Mouse (Mus musculus) forelimb bud, embryonic 11.5 days (tissue): Measurements from ENCODE around the gene Itgb2l.
"Not testable (repeated sequence)": the region's sequence is repeated elsewhere in the genome, so short reads cannot be mapped to it uniquely, and the experiment has no call there.

Experiments used
- DNase-seq: peaks from one replicate; pipeline ENCODE4 v3.0.0-alpha.2; 2012; ENCODE audit warnings: low read depth, low spot score

The Itgb2l gene

GRCm38 (mm10) chr16:96443468-96443867 lies at the start of gene Itgb2l:
Gene Itgb2l (minus strand): TSS chr16:96443619.
- DNase-seq = no peak

DNA sequence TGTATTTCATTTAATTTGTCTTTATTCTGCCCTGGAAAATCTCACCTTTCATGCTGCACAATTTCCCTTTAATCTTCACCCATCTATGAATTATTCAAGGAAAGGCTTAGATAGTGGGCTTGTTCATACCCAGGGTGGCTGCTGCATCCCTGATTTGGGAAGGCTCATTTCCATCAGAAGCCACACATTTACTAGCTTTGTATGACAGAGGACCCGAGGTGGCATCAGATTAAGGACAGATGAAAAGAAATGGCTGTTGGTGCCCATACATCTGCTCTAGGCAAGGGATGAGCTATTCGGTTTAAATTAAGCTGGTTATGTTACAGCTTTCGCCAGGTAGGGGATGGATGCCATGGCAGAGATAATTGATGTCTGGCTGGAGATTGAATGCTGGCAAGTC lies 48.1 kb upstream of the Itgb2l start:
- DNase-seq = no peak

DNA sequence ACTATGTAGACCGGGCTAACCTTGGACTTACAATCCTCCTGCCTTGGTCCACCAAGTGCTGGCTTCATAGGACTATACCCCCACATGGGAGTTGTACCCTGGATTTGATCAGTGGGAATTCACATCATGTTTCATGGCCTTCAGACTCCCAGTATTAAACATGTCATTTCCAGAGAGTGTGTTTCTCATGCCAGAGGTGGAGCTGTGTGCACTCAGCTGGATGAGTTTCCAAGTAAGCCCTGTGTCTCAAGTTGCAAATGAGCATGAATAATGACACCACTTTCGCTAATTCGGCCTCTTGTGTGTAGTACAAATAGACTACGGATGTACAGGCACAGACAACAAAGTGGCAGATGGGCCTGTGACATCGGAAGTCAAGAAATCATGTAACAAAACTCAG lies 44.6 kb upstream of the Itgb2l start:
- no peak for DNase-seq

DNA sequence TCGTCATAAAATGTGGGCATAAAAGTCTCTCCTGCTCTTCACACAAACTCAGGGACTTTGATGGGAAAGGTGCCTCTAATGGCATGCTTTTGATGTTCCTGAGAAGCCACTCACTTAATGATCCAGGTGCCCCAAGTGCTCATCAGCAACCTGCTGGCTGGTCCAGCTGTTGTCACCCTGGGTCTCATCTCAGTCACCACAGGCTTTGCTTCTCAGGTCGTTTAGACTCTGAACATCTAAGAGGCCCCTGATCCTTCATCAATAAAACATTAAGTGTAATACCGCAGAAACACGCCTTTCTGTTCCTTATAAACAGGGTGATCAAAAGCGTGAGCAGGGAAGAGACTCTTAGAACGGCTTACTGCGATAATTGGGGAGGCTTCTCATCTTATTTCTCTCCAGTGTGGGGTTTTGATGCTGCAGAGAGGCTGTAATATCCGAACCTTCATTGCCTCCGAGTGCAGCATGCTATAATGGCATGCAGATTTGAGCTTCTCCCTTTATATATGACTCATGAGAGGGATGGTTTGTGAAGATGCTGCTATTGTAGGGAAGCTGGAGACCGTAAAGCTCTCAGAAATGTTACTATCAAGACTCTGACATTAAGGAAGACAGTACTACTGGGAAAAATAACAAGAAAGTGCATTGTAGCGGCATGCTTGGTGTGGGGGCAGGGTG lies 43.7 kb upstream of the Itgb2l start:
- no peak for DNase-seq

DNA sequence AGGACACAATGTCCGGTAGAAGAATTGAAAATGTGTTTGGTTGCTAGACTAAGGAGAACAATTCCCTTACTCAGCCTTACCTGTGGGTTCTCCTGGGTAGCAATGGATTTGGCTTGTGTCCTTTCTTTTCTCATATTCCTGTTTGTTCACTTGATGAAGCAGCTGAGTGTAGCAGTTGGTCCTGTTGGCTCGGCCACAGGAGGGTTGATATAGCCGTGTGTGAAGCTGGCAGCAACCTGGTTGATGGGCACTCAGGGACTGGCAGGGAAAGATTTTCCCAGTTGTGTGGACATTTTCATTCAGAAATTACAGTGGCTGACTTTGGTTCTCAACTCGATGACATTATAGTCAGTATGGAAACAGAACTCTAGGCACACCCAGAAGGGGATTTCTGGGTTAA lies 38.4 kb upstream of the Itgb2l start:
- DNase-seq = no peak

DNA sequence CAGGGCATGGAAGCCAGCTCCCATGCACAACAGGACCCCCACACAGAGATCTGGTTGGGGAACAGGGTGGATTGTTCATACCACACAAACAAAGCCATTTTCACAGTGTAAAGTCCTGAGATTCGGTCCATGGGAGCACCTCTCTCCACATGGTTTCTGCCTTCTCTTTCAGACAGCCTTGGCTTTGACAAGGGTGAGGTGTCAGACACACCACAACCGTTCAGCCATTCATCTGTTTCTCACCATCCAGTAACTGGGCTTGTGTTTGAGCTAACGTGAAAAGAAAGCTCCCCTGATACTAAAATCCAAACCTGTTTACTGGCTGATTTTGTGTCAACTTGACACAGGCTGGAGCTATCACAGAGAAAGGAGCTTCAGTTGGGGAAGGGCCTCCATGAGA lies 30.8 kb upstream of the Itgb2l start:
- DNase-seq = no peak

- no peak for DNase-seq
Observed at GRCm38 (mm10) chr16:96472816-96473215, 29.4 kb upstream of the Itgb2l start.

- DNase-seq = no peak
Observed at GRCm38 (mm10) chr16:96472361-96472760, 28.9 kb upstream of the Itgb2l start.

GRCm38 (mm10) chr16:96469640-96470039 lies 26.2 kb upstream of the Itgb2l start:
- DNase-seq = no peak

DNA sequence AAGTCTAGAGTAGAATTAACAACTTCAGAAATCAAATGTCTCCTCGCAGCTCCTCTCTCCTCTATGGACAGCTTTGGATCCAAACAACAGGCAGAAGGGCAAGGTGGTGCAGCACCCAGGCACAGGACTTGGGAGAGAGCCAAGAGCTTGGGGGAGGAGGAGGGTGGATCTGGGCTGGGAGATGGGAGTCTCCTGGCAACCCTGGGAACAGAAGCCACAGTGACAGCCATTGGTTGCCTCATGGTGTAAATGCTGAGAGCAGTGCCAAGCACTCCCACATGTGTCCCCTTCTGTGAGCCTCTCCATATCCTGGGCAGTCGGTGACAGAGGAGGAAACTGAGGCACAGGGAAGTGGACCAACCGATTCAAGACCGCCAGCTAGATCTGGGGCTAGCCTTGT lies 25.3 kb upstream of the Itgb2l start:
- DNase-seq = no peak

GRCm38 (mm10) chr16:96468011-96468410 lies 24.6 kb upstream of the Itgb2l start:
- no peak for DNase-seq

- peak; percentile 84 for DNase-seq
Observed at GRCm38 (mm10) chr16:96467445-96467844, 24.0 kb upstream of the Itgb2l start, which contains the start of gene Pcp4. Gene Pcp4 (plus strand): TSS chr16:96467606.

DNA sequence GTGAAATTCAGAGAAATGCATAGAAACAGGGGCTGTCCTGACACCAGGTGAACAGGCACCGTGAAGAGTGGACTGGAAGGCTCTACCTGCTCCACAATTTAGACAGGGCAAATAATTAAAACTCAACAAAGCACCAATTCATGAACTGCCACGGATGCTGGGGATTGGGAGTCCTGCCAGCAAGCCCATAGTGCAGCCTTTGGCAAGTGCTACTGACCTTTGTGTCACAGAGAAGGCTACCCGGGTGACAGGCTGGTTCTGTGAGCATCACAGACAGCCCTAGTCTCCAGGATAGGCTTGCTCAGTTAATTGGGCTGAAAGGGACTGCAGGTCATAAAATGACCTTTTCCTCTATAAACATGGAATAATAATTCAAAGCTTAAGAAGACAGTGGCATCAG lies 17.4 kb upstream of the Itgb2l start:
- DNase-seq = no peak

DNA sequence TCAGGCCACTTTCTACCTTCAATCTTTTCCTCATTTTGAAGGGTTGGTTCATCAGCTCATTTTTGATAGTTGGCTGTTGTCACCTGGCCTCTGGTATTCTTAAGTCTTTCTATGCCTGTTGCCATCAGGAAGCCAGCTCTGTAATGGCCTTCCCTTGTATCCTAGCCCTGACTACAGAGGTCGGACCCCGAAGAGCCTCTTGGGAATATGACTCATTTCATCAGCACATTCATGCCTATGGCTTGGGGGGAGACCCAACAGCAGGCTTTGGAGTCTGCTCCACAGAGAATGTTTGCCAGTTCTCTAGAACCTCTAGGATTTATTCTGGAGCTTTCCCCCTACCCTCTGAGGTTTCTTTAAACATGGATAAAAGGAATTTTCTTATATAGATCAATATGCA lies 15.9 kb upstream of the Itgb2l start:
- no peak for DNase-seq

DNA sequence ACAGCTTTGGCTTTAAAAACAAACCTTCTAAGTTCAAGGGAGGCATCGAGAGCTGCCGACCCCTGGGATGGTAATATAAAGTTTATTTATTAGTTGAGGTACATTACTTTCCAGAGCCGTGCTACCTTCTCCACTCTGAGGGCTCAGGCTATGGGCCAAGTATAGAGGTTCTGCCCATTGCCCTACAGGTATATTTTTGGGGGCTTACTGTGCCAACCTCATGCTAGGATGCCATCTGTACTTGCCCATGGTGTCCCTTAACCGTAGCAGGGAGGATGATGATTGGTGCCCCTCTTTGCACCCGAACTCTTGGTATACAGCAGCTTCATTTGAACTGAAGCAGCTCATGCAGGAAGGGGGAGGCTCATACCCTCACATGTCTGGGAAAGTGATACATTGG lies 14.2 kb upstream of the Itgb2l start:
- no peak for DNase-seq

- DNase-seq = no peak
Observed at GRCm38 (mm10) chr16:96454086-96454485, 10.7 kb upstream of the Itgb2l start.

GRCm38 (mm10) chr16:96450871-96451270 lies 7.5 kb upstream of the Itgb2l start:
- DNase-seq = not testable (repeated sequence)

DNA sequence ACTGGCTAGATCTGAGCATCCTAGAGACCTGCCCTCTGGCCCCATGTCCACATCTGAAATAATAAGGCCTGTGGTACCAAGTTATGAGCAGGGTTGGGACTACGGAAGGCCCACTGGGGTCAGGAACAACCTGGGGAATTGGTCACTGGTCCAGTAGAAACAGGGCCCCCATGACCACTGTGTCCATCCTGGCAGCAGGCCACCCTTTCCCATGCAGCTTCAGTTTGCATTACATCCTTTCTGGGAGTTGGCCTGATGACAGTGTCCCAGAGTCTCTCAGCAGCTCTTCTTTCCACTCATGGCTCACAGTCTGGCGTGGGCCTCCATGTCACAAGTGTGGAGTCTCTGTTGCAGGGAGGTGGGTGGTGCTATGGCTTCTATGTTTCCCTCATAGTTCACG lies 1.6 kb downstream of the Itgb2l start:
- DNase-seq = no peak

- DNase-seq = no peak
Observed at GRCm38 (mm10) chr16:96440871-96441270, 2.5 kb downstream of the Itgb2l start.

- no peak for DNase-seq
Observed at GRCm38 (mm10) chr16:96439682-96440081, 3.7 kb downstream of the Itgb2l start.

DNA sequence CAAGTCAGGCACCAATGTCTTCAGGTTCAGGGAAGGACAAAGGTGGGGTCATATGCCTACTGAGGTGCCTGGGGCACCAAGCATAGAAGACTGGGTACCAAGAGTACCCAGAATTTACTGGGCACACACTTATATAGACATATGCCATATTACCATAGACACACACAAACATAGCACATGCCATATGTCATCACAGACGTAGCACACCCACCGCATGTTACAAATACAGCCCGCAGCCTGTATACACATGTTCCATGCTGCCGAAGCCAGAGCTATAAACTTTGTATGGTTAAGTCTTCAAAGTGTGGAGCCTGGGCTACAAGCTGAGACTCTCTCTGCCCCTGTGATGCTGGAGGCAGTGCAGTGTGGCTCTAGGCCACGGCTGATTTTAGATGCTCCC lies 4.5 kb downstream of the Itgb2l start:
- no peak for DNase-seq

GRCm38 (mm10) chr16:96434024-96434785 lies 9.2 kb downstream of the Itgb2l start:
- DNase-seq = no peak

DNA sequence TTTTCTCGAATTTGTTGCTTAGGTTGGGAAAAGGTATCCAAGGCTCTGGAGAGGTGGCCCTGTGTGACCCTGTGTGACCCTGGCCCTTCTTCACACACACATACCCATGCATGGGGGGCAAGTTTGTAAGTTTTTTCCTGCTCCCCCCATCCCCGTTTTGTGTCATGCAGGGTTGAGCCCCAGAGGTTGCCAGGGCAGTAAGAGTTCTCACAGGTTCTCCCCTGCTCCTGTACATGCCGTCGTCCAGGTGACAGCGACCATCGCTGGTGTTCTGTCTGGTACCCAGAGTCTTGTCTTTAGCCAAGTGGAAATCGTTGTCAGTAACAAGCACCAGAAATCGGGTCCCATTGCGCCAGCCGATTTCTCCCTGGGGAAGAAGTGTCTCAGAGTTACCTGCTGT lies 10.2 kb downstream of the Itgb2l start:
- DNase-seq = no peak
